Comparison of ENCODE assay signal across 12 mouse cellular contexts in the genomic region with DNA sequence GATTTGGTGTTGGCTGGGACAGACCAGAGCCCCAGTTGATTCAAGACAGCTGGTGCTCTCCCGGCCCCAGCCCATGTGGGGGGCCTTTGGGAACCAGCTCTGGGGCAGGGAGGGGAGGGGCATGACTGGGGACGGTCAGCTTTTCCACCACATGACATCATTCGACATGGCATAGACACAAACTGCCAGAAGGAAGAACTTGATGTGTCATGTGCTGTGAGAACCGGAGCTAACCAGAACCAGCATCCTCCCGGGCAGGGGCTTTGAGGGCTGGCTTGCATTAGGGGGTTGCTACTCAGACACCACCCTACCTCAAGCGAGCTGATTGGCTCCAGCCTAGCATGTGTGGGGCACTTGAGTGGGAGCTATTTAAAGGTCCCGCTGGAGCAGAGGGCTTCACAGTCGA.
DNase-seq lines count a peak whose midpoint lies in the region; ATAC-seq and TF ChIP-seq lines count a peak whose summit lies in the region.
"Had no signal": no experiment of that assay in that cellular context is flagged by ENCODE, and none has a peak within 500 bp of the region (broad histone marks: within the 10 kb centered on the region; RNA-seq: fewer than 3 reads in every experiment).

No protein-coding gene starts in this region.

- H3K9ac ChIP-seq in neural tube, embryonic 11.5 days (ENCODE audit: low read length) = no peak overlapping the region
- no peak overlapping the region for H3K9ac ChIP-seq in neural tube, embryonic 15.5 days (replicated peaks)
- no peak overlapping the region for H3K9ac ChIP-seq in stomach, postnatal 0 days (ENCODE audit: low read length)
- H3K9ac ChIP-seq: liver, embryonic 15.5 days had no signal

- intact Hi-C loops in heart, postnatal 25 days (cut with DNase I) = loop anchor here (5.0 kb wide), 1 partner anchor 43 kb away; no protein-coding TSS in a partner anchor

- H3K4me2 ChIP-seq in neural tube, embryonic 11.5 days (ENCODE audit: low read depth) = no peak overlapping the region
- H3K4me2 ChIP-seq in neural tube, embryonic 15.5 days = no peak overlapping the region
- no peak overlapping the region for H3K4me2 ChIP-seq in stomach, postnatal 0 days (replicated peaks; ENCODE audit: low read depth)
- H3K4me2 ChIP-seq: liver, embryonic 15.5 days had no signal

- no peaks in the 10 kb centered on the region for H3K9me3 ChIP-seq in neural tube, embryonic 11.5 days (ENCODE audit: control insufficient read depth, low read length)
- H3K9me3 ChIP-seq in neural tube, embryonic 15.5 days (replicated peaks) = no peaks in the 10 kb centered on the region
- no peaks in the 10 kb centered on the region for H3K9me3 ChIP-seq in stomach, postnatal 0 days (ENCODE audit: control insufficient read depth, low read length)
- H3K9me3 ChIP-seq: liver, embryonic 15.5 days had no signal

- H3K36me3 ChIP-seq in neural tube, embryonic 11.5 days (ENCODE audit: control insufficient read depth, insufficient read depth, low read length) = no peaks in the 10 kb centered on the region
- no peaks in the 10 kb centered on the region for H3K36me3 ChIP-seq in neural tube, embryonic 15.5 days
- no peaks in the 10 kb centered on the region for H3K36me3 ChIP-seq in stomach, postnatal 0 days (ENCODE audit: control insufficient read depth, insufficient read depth, low read length)
- H3K36me3 ChIP-seq: liver, embryonic 15.5 days had no signal

- no peak for ATAC-seq in neural tube, embryonic 11.5 days (ENCODE audit: insufficient read depth, low FRiP score, low TSS enrichment)
- ATAC-seq in neural tube, embryonic 15.5 days (ENCODE audit: low FRiP score) = no peak
- peak; percentile 63; the same call in 1 of the 2 replicates for ATAC-seq in stomach, postnatal 0 days (ENCODE audit: low FRiP score, low TSS enrichment)
- ATAC-seq in cerebellum, adult (ENCODE audit: insufficient number of reproducible peaks, low FRiP score, low TSS enrichment) = no peak

- no peak for TF ChIP-seq CTCF in stomach, postnatal 0 days (IDR thresholded peaks at IDR 0.05; ENCODE audit: low read depth)

- H3K27ac ChIP-seq in neural tube, embryonic 11.5 days (ENCODE audit: low read depth, low read length) = no peak overlapping the region
- H3K27ac ChIP-seq in neural tube, embryonic 15.5 days (replicated peaks) = no peak overlapping the region
- no peak overlapping the region for H3K27ac ChIP-seq in stomach, postnatal 0 days (replicated peaks)
- H3K27ac ChIP-seq: liver, embryonic 15.5 days had no signal

- no peak overlapping the region for H3K4me3 ChIP-seq in neural tube, embryonic 11.5 days (ENCODE audit: low read depth, low read length)
- H3K4me3 ChIP-seq in neural tube, embryonic 15.5 days (replicated peaks) = no peak overlapping the region
- no peak overlapping the region for H3K4me3 ChIP-seq in stomach, postnatal 0 days (ENCODE audit: low read depth, low read length)
- H3K4me3 ChIP-seq: liver, embryonic 15.5 days had no signal

- WGBS in neural tube, embryonic 11.5 days = 70% methylated on average over 8 of the region's 8 CpGs
- 70% methylated on average over 8 of the region's 8 CpGs for WGBS in neural tube, embryonic 15.5 days
- 40% methylated on average over 8 of the region's 8 CpGs for WGBS in stomach, postnatal 0 days

- no peaks in the 10 kb centered on the region for H3K4me1 ChIP-seq in neural tube, embryonic 11.5 days (ENCODE audit: control insufficient read depth, insufficient read depth, low read length)
- no peaks in the 10 kb centered on the region for H3K4me1 ChIP-seq in neural tube, embryonic 15.5 days
- H3K4me1 ChIP-seq in stomach, postnatal 0 days (replicated peaks; ENCODE audit: control insufficient read depth, insufficient read depth) = no peaks in the 10 kb centered on the region
- H3K4me1 ChIP-seq: liver, embryonic 15.5 days had no signal

- H3K27me3 ChIP-seq in neural tube, embryonic 11.5 days (ENCODE audit: control insufficient read depth, insufficient read depth, low read length) = no peaks in the 10 kb centered on the region
- no peaks in the 10 kb centered on the region for H3K27me3 ChIP-seq in neural tube, embryonic 15.5 days (replicated peaks)
- no peaks in the 10 kb centered on the region for H3K27me3 ChIP-seq in stomach, postnatal 0 days (ENCODE audit: control insufficient read depth, insufficient read depth, low read length)
- H3K27me3 ChIP-seq: liver, embryonic 15.5 days had no signal

- peak; percentile 97 for DNase-seq in heart, adult 11 months
- DNase-seq in heart, adult 8-10 months (ENCODE audit: low spot score) = no peak
- DNase-seq in neural tube, embryonic 11.5 days (ENCODE audit: low spot score) = peak; percentile 27
- peak; percentile 51 for DNase-seq in heart, postnatal 25 days (ENCODE audit: low spot score)
- no peak for DNase-seq in stomach, postnatal 0 days (ENCODE audit: low spot score)
- DNase-seq in right cerebral cortex, postnatal 14 days = no peak
- DNase-seq: kidney, postnatal 36 days; right cerebral cortex, adult 18-20 months; thymus, postnatal 14 days had no signal

- TF ChIP-seq EP300 in stomach, postnatal 0 days (optimal IDR thresholded peaks at IDR 0.05) = no peak

Comparison
In these comparisons a context has a peak if more than half of its experiments do, and no peak if none do; other contexts are left out.
1. DNase-seq: peak in heart, adult 11 months (single experiment), neural tube, embryonic 11.5 days (single experiment) and heart, postnatal 25 days (single experiment); none in heart, adult 8-10 months (single experiment), stomach, postnatal 0 days (single experiment) and right cerebral cortex, postnatal 14 days (single experiment).